Mouse (Mus musculus): ENCODE data around the gene Ggcx. TPM values are rescaled to one million over a fixed set of nuclear protein-coding genes. Genes with fewer than 3 reads are reported as not detected.
"Not testable (repeated sequence)": the region's sequence is repeated elsewhere in the genome, so short reads cannot be mapped to it uniquely, and the experiment has no call there.

The Ggcx gene
- polyA plus RNA-seq, 1 experiment from 2014 or later, result 21.8 TPM

GRCm38 (mm10) chr6:72478691-72479090, 64.6 kb downstream of the Ggcx start:
- 74% methylated on average over 3 of the region's 3 CpGs for WGBS (ENCODE audit: insufficient replicate concordance)
- H3K36me3 ChIP-seq; H3K4me2 ChIP-seq; ATAC-seq; H3K4me3 ChIP-seq; H3K4me1 ChIP-seq; H3K27ac ChIP-seq; H3K9ac ChIP-seq; H3K27me3 ChIP-seq (replicated peaks); H3K9me3 ChIP-seq (replicated peaks): not testable (repeated sequence)

DNA sequence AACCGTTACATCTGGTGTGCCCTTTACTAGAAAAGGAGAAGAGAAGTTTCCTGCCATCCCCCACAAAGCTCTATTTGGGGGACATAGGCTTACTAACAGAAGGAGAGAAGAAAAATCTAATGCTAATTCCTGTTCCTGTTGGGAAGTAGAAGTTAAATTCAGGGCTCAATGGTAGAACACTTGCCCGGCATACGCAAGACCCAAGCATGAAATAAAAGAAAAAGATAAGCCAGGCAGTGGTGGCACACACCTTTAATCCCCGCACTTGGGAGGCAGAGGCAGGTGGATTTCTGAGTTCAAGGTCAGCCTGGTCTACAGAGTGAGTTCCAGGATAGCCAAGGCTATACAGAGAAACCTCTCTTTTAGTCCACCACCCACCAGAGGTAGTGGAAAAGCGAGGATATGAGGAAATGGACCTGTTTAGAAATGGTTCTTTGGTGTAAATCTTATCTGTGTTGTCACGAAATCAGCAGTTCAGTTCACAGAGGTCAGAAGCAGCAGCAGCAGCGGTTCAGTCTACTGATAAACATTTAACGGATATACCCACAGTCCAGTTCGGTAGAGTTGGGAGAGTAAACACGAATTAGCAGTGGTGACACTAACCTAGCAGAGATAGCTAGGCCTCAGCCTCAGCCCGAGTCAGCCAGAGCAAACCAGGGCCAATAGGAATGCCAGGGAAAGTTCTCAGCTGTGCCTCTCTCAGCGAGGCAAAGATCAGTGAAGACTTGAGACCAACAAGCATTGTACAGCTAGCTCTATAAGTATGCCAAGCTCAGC, 65.7 kb downstream of the Ggcx start:
- Histone ChIP-seq H3K36me3 (no peaks in the 10 kb centered on the region), H3K4me1 (peaks cover 8% of the 10 kb centered on the region; the same call in 1 of the 2 replicates), H3K4me2 (no peak overlapping the region), H3K9ac (no peak overlapping the region), H3K9me3 (replicated peaks) (no peaks in the 10 kb centered on the region), H3K27ac (no peak overlapping the region), H3K27me3 (replicated peaks) (no peaks in the 10 kb centered on the region), H3K4me3 (no peak overlapping the region)
- ATAC-seq, result no peak
- WGBS (ENCODE audit: insufficient replicate concordance), result 57% methylated on average over 12 of the region's 12 CpGs

GRCm38 (mm10) chr6:72480422-72480702, 66.3 kb downstream of the Ggcx start:
- no peak overlapping the region for H3K27ac ChIP-seq
- H3K4me2 ChIP-seq, result no peak overlapping the region
- WGBS (ENCODE audit: insufficient replicate concordance), result 52% methylated on average over 2 of the region's 2 CpGs
- no peaks in the 10 kb centered on the region for H3K9me3 ChIP-seq (replicated peaks)
- H3K36me3 ChIP-seq, result no peaks in the 10 kb centered on the region
- ATAC-seq, result no peak
- no peak overlapping the region for H3K4me3 ChIP-seq
- H3K9ac ChIP-seq, result no peak overlapping the region
- H3K4me1 ChIP-seq, result peaks cover 8% of the 10 kb centered on the region; the same call in 1 of the 2 replicates
- no peaks in the 10 kb centered on the region for H3K27me3 ChIP-seq (replicated peaks)

Other genes starting within 250 kb of the Ggcx start
- gene Atoh8, start 178.7 kb upstream of the Ggcx start, polyA plus RNA-seq (2016; fragmentation: Nextera tagmentation; extraction: Ambion mirVana), result 2.0 and 2.1 TPM in 2 replicates
- gene Sftpb, start 109.7 kb upstream of the Ggcx start, polyA plus RNA-seq (2016; fragmentation: Nextera tagmentation; extraction: Ambion mirVana), result not detected in 2 replicates
- 68.0 and 72.6 TPM in 2 replicates for gene Usp39, start 69.1 kb upstream of the Ggcx start, polyA plus RNA-seq (2016; fragmentation: Nextera tagmentation; extraction: Ambion mirVana)
- gene 0610030E20Rik, start 67.0 kb upstream of the Ggcx start, polyA plus RNA-seq (2016; fragmentation: Nextera tagmentation; extraction: Ambion mirVana), result 17.5 and 17.8 TPM in 2 replicates
- gene Tmem150a, start 58.9 kb upstream of the Ggcx start, polyA plus RNA-seq (2016; fragmentation: Nextera tagmentation; extraction: Ambion mirVana), result 32.2 and 33.1 TPM in 2 replicates
- gene Rnf181, start 47.4 kb upstream of the Ggcx start, polyA plus RNA-seq (2016; fragmentation: Nextera tagmentation; extraction: Ambion mirVana), result 80.0 and 83.0 TPM in 2 replicates
- 105 and 109 TPM in 2 replicates for gene Vamp5, start 33.8 kb upstream of the Ggcx start, polyA plus RNA-seq (2016; fragmentation: Nextera tagmentation; extraction: Ambion mirVana)
- 220 and 223 TPM in 2 replicates for gene Vamp8, start 23.6 kb upstream of the Ggcx start, polyA plus RNA-seq (2016; fragmentation: Nextera tagmentation; extraction: Ambion mirVana)
- gene Mat2a, start 25.2 kb downstream of the Ggcx start, polyA plus RNA-seq (2016; fragmentation: Nextera tagmentation; extraction: Ambion mirVana), result 318 and 321 TPM in 2 replicates
- not detected in 2 replicates for gene Sh2d6, start 107.4 kb downstream of the Ggcx start, polyA plus RNA-seq (2016; fragmentation: Nextera tagmentation; extraction: Ambion mirVana)
- 18.5 and 19.7 TPM in 2 replicates for gene Capg, start 130.1 kb downstream of the Ggcx start, polyA plus RNA-seq (2016; fragmentation: Nextera tagmentation; extraction: Ambion mirVana)
- 6.8 and 7.6 TPM in 2 replicates for gene Elmod3, start 184.1 kb downstream of the Ggcx start, polyA plus RNA-seq (2016; fragmentation: Nextera tagmentation; extraction: Ambion mirVana)
- 15.3 and 16.6 TPM in 2 replicates for gene Retsat, start 184.2 kb downstream of the Ggcx start, polyA plus RNA-seq (2016; fragmentation: Nextera tagmentation; extraction: Ambion mirVana)
- gene Tgoln1, start 202.7 kb downstream of the Ggcx start, polyA plus RNA-seq (2016; fragmentation: Nextera tagmentation; extraction: Ambion mirVana), result 17.8 and 18.8 TPM in 2 replicates

All from liver, embryonic 12.5 days (tissue).